Mouse (Mus musculus) CD4-positive, CD25-positive, alpha-beta regulatory T cell, adult 9 weeks (primary cell): ENCODE measurements around the gene Ltbp4. TPM values are rescaled to one million over a fixed set of nuclear protein-coding genes. Genes with fewer than 3 reads are reported as not detected.

Experiments
- polyA plus RNA-seq: library from polyadenylated mRNA; unstranded; fragments of 100-300 nt; shearing (Covaris generic); gene quantifications from one replicate; pipeline ENCODE4 v1.2.1, GENCODE M21; 2017

Gene Ltbp4
- polyA plus RNA-seq, result 0.55 TPM

DNA sequence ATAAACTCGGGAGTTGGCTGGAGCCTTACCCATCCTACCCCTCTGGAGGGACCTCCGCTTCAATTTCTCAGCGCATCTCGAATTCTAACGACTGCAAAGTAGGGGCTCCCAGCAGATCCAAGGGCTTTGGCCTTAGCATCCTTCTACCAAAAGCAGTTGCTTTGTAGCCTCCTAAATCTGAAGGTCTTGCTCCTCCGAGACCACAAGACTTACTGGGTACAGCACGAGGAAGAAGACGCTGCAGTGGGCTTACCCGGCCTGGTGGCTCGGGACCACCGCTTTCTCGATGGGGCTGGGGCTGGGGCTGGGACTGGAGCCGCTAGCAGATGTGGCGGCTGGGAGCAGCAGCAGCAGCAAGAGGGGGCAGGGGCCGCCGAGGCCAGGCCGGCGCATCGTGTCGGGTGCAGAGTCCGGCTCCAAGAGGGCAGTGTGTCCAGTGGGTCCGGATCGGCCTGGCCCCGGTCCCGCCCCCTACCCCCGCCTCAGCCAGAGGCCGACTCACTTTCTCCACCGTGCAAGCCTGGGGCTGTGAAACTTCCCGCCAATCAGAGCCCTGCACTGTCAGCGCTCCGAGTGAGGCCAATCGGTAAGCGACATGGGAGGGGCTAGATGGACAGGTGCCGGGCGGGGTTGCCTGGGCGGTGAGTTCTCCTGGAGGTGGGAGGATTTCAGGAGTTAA, at the start of gene Ltbp4:
Gene Ltbp4 (minus strand): TSS at position 518 of the 679 bp plus-strand sequence.

DNA sequence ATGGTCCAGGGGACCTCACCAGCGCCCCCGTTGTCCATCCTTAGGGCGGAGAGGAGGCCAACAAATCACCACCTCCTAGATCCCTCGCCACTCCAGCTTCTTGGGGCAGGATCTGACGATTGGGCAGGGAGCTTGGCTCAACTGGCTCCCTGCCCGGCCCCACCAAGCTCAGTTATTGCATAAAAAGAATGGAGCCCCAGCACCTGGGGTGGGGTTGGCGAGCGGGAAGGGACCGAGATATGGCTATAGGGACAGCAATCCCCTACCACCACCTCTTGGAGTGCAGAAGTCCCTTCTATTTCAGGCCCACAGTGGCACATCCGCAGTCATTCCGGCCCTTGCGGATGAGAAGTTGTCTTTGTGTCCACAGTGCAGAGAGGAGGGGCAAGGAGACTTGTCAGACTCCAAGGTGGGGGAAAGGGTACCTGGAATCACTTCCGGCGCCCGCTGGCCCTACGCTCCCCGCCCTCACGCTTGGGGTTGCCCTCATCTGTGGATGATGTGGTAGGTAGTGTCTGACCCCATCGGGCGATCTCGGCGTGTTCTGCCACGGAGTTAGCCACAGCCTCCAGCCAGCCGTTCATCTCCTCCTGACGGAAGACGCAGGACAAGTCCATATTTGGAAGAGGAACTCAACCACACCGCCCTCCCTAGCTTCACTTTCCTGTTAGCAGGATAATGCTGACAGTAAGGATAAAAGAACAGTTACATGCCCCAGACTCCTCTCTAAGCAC, 19.5 kb upstream of the Ltbp4 start, which contains the start of gene Gm20479:
Gene Gm20479 (minus strand): TSS at position 559 of the 734 bp plus-strand sequence.

GRCm38 (mm10) chr7:27355745-27356240, 18.3 kb upstream of the Ltbp4 start, which contains the start of gene Shkbp1:
TSS of gene Shkbp1 (minus strand) at chr7:27356019.

DNA sequence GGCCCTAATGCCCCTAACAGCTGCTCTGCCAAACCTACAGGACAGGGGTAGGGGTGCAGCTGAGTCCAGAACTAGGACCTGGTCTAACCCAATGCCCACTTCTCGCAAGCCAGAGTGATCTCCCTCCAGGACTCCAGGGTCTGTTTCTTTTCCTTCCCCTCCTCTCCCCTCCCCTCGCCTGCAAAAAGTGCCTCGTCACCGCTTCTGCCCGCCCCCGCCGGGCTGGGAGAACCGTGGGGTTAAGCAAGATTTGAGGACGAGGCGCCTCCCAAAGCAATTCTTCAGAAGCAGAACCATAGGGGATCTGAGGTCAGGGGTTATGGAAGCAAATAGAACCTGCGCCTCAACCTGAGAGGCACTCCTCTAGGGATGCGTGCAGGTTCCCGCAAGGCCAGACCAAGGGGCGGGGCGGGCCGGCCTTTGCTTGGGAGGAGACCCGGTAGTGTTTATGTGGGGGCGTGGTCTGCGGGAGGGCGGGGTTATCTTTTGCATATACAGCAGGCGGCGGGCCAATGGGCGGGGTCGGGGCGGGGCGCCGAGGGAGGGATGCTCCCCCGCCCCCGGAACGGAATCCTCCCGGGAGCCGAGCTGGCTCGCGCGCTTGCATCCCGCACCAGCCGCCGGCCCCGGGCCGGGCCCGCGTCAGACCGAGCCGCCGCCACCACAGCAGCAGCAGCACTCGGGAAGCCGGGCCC, 79.1 kb downstream of the Ltbp4 start, which contains the start of gene Numbl:
Gene Numbl (plus strand): TSS at position 229 of the 695 bp plus-strand sequence.

Other genes with a start within 250 kb of the Ltbp4 start
- not detected for gene Cyp2f2, start 217.8 kb downstream of the Ltbp4 start, polyA plus RNA-seq
- gene Cyp2t4, start 184.0 kb downstream of the Ltbp4 start, polyA plus RNA-seq, result not detected
- gene Egln2, start 170.9 kb downstream of the Ltbp4 start, polyA plus RNA-seq, result 82.5 TPM
- 171 TPM for gene Rab4b, start 158.8 kb downstream of the Ltbp4 start, polyA plus RNA-seq
- gene Gm21983, start 156.6 kb downstream of the Ltbp4 start, polyA plus RNA-seq, result 0.52 TPM
- gene Mia, start 156.5 kb downstream of the Ltbp4 start, polyA plus RNA-seq, result not detected
- gene BC024978, start 141.9 kb downstream of the Ltbp4 start, polyA plus RNA-seq, result 1.8 TPM
- gene Snrpa, start 141.4 kb downstream of the Ltbp4 start, polyA plus RNA-seq, result 118 TPM
- 3.1 TPM for gene Itpkc, start 109.0 kb downstream of the Ltbp4 start, polyA plus RNA-seq
- gene Coq8b, start 104.7 kb downstream of the Ltbp4 start, polyA plus RNA-seq, result 29.0 TPM
- gene Numbl, start 79.3 kb downstream of the Ltbp4 start, polyA plus RNA-seq, result 0.29 TPM
- 101 TPM for gene Shkbp1, start 18.3 kb upstream of the Ltbp4 start, polyA plus RNA-seq
- 1.2 TPM for gene Gm20479, start 19.7 kb upstream of the Ltbp4 start, polyA plus RNA-seq
- gene Sptbn4, start 110.0 kb upstream of the Ltbp4 start, polyA plus RNA-seq, result 0.33 TPM
- 16.2 TPM for gene Blvrb, start 110.3 kb upstream of the Ltbp4 start, polyA plus RNA-seq
- 61.8 TPM for gene Sertad3, start 136.1 kb upstream of the Ltbp4 start, polyA plus RNA-seq
- gene Sertad1, start 149.2 kb upstream of the Ltbp4 start, polyA plus RNA-seq, result 95.7 TPM
- gene Prx, start 161.6 kb upstream of the Ltbp4 start, polyA plus RNA-seq, result 0.61 TPM
- gene Hipk4, start 185.6 kb upstream of the Ltbp4 start, polyA plus RNA-seq, result 0.12 TPM
- 194 TPM for gene Pld3, start 215.5 kb upstream of the Ltbp4 start, polyA plus RNA-seq
- gene 2310022A10Rik, start 215.5 kb upstream of the Ltbp4 start, polyA plus RNA-seq, result 32.6 TPM